Mouse (Mus musculus) liver, embryonic 14.5 days (tissue): ENCODE measurements at regions not wholly inside any gene's neighbourhood (a gene's known extent, or its start where the extent isn't known, plus 50 kb on each side); places are given as distances from the start of the nearest gene placed in this dataset.

Experiments
- ATAC-seq: fragments of 200-750 bp; cut with Nextera tagmentation; 2 replicates; pipeline ENCODE4 v1.8.0; 2017; ENCODE audit warnings: moderate number of reproducible peaks, mild to moderate bottlenecking, moderate library complexity; ENCODE audit not compliant: insufficient read depth
- DNase-seq, 3 experiments: peaks; one replicate each; pipeline ENCODE4 v3.0.0-alpha.2; 2012 to 2013; ENCODE audit warnings: low read depth in 3 of 3, low spot score in 3 of 3
- H3K27ac ChIP-seq: fragments of 300-500 bp; sonication (generic); 2 replicates; pipeline ENCODE4 v1.5.1; 2014; ENCODE audit warnings: moderate library complexity, mild to moderate bottlenecking, control low read depth, inconsistent platforms
- H3K27me3 ChIP-seq: fragments of 300-500 bp; sonication (generic); 2 replicates; pipeline ENCODE4 v1.6.1; 2014; ENCODE audit warnings: mild to moderate bottlenecking, low read length, moderate library complexity; ENCODE audit not compliant: control insufficient read depth, insufficient read depth
- H3K36me3 ChIP-seq: fragments of 300-500 bp; sonication (generic); replicated peaks from 2 replicates; pipeline ENCODE4 v1.6.1; 2014; ENCODE audit warnings: low read depth; ENCODE audit not compliant: control insufficient read depth, insufficient read depth
- H3K4me1 ChIP-seq, 2 experiments: fragments of 200-500 bp in 1 of 2; fragments of 300-500 bp in 1 of 2; sonication (generic) in 1 of 2; replicated peaks; 2 replicates each; pipeline ENCODE4 v1.6.1; 2012 to 2014; ENCODE audit warnings: antibody characterized with exemption in 1 of 2, inconsistent platforms in 1 of 2, low read length in 1 of 2; ENCODE audit not compliant: control insufficient read depth in 2 of 2, insufficient read depth in 2 of 2
- H3K4me2 ChIP-seq: fragments of 300-500 bp; sonication (generic); 2 replicates; pipeline ENCODE4 v1.6.1; 2014; ENCODE audit warnings: low read depth, mild to moderate bottlenecking, control low read depth, moderate library complexity
- H3K4me3 ChIP-seq, 2 experiments: fragments of 200-500 bp in 1 of 2; fragments of 300-500 bp in 1 of 2; sonication (generic) in 1 of 2; 2 replicates each; pipeline ENCODE4 v1.5.1; 2012 to 2014; ENCODE audit warnings: low read depth in 2 of 2, low read length in 2 of 2, mild to moderate bottlenecking in 2 of 2, control low read depth in 1 of 2, inconsistent platforms in 1 of 2, moderate library complexity in 1 of 2; ENCODE audit not compliant: insufficient read depth in 1 of 2
- H3K9ac ChIP-seq: fragments of 300-500 bp; sonication (generic); replicated peaks from 2 replicates; pipeline ENCODE4 v1.6.1; 2014; ENCODE audit warnings: mild to moderate bottlenecking, control low read depth, moderate library complexity
- H3K9me3 ChIP-seq: fragments of 300-500 bp; sonication (generic); 2 replicates; pipeline ENCODE4 v1.6.1; 2016; ENCODE audit warnings: low read length, mixed read lengths; ENCODE audit not compliant: control insufficient read depth
- CTCF ChIP-seq: IDR thresholded peaks from 2 replicates; pipeline ENCODE4 v1.5.1; 2016; ENCODE audit warnings: antibody characterized with exemption, low read depth, control low read depth
- EP300 ChIP-seq: IDR thresholded peaks from 2 replicates; pipeline ENCODE4 v1.6.1; 2016; ENCODE audit warnings: antibody characterized with exemption, low read depth
- WGBS: fragments of 180-500 bp; shearing (Covaris S2); extraction: QIAGEN DNeasy Blood & Tissue Kit; methylation state at CpG from one replicate; pipeline ENCODE4 v1.1.7; 2014; ENCODE audit not compliant: insufficient replicate concordance; 5-methylcytosine and 5-hydroxymethylcytosine counted together

- TF ChIP-seq EP300 = no peak
- TF ChIP-seq CTCF = no peak
- DNase-seq = no peak
- WGBS = 69% methylated on average over 6 of the region's 6 CpGs
Measured at GRCm38 (mm10) chr2:179282276-179282675, 160.0 kb upstream of the Cdh4 start.

GRCm38 (mm10) chr2:179290394-179290793 lies 151.8 kb upstream of the Cdh4 start:
- Histone ChIP-seq H3K27me3 (no peaks in the 10 kb centered on the region), H3K9me3 (no peaks in the 10 kb centered on the region), H3K4me2 (no peak overlapping the region), H3K36me3 (no peaks in the 10 kb centered on the region), H3K9ac (no peak overlapping the region), H3K4me1 (no peaks in the 10 kb centered on the region), H3K27ac (no peak overlapping the region), H3K4me3 (no peak overlapping the region)
- DNase-seq = peak in 1 of 3 experiments; percentile 4
- no peak for TF ChIP-seq EP300
- TF ChIP-seq CTCF = no peak
- WGBS = 52% methylated on average over 5 of the region's 5 CpGs
- 0 out of 2 replicates have a peak, but pooled peaks have one; percentile 31 for ATAC-seq

More at GRCm38 (mm10) chr2:179282276-179282675, 160.0 kb upstream of the Cdh4 start:
- H3K27me3 ChIP-seq = no peaks in the 10 kb centered on the region
- H3K9me3 ChIP-seq = no peaks in the 10 kb centered on the region
- no peak overlapping the region for H3K4me3 ChIP-seq
- H3K36me3 ChIP-seq = no peaks in the 10 kb centered on the region
- no peaks in the 10 kb centered on the region for H3K4me1 ChIP-seq
- H3K27ac ChIP-seq = no peak overlapping the region
- ATAC-seq = no peak
- no peak overlapping the region for H3K9ac ChIP-seq
- H3K4me2 ChIP-seq = no peak overlapping the region

DNA sequence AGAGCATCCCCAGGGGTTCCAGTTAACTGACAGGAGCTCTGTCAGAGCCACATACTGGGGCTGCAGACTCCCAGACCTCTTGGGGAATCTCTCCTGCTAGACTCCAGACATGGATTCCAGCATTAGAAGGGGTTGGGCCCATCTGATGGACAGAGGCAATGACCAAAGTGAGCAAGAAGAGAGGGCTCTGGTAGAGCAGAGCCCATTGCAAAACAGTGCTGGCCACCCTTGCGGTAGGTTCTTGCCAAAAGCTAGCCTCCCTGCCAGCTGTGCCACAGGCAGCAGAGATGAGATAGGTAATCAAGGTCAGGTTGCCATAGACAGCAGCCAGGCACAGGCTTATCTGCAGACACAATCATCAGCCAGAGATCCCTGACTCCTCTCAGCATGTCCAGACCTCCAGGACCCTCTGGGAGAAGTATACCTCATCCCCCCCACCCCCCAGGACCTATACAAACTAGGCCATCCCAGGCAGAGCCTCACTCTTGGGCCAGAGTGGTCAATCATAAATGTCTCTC lies 151.1 kb upstream of the Cdh4 start:
- no peaks in the 10 kb centered on the region for H3K9me3 ChIP-seq
- ATAC-seq = no peak
- whole genome bisulfite sequencing = 93% methylated on average over 1 of the region's 1 CpGs
- H3K4me3 ChIP-seq = no peak overlapping the region
- no peaks in the 10 kb centered on the region for H3K36me3 ChIP-seq
- DNase-seq = no peak
- H3K4me1 ChIP-seq = no peaks in the 10 kb centered on the region
- H3K27ac ChIP-seq = no peak overlapping the region
- H3K27me3 ChIP-seq = no peaks in the 10 kb centered on the region
- no peak for TF ChIP-seq EP300
- TF ChIP-seq CTCF = no peak
- no peak overlapping the region for H3K9ac ChIP-seq
- no peak overlapping the region for H3K4me2 ChIP-seq

- TF ChIP-seq EP300 = no peak
- no peak for TF ChIP-seq CTCF
- Histone ChIP-seq H3K9ac (no peak overlapping the region), H3K27me3 (no peaks in the 10 kb centered on the region), H3K4me3 (no peak overlapping the region), H3K4me2 (no peak overlapping the region), H3K36me3 (no peaks in the 10 kb centered on the region), H3K27ac (no peak overlapping the region), H3K4me1 (no peaks in the 10 kb centered on the region), H3K9me3 (no peaks in the 10 kb centered on the region)
- 79% methylated on average over 8 of the region's 8 CpGs for whole genome bisulfite sequencing
- ATAC-seq (no peak), DNase-seq (no peak)
Measured at GRCm38 (mm10) chr2:179291958-179292357, 150.3 kb upstream of the Cdh4 start.

- Histone ChIP-seq H3K9ac (no peak overlapping the region), H3K27me3 (no peaks in the 10 kb centered on the region), H3K4me1 (no peaks in the 10 kb centered on the region), H3K4me2 (no peak overlapping the region), H3K36me3 (no peaks in the 10 kb centered on the region), H3K27ac (no peak overlapping the region), H3K4me3 (no peak overlapping the region), H3K9me3 (no peaks in the 10 kb centered on the region)
- ATAC-seq (no peak), DNase-seq (no peak)
- TF ChIP-seq CTCF (0 out of 2 replicates have a peak, but pooled peaks have one; percentile 13), EP300 (no peak)
- 47% methylated on average over 4 of the region's 4 CpGs for WGBS
Measured at GRCm38 (mm10) chr2:179292566-179292965, 149.7 kb upstream of the Cdh4 start.
